Mouse (Mus musculus) activated CD4-positive, CD25-positive, alpha-beta regulatory T cell, adult 4 months (primary cell): ENCODE data around the gene Ccdc71l. TPM values are rescaled to one million over a fixed set of nuclear protein-coding genes. Genes with fewer than 3 reads are reported as not detected.

Experiments
- ATAC-seq: one replicate; pipeline ENCODE4 v1.8.0; 2017
- polyA plus RNA-seq, 2 experiments: library from polyadenylated mRNA; unstranded; fragments of 100-300 nt; shearing (Covaris generic); gene quantifications; one replicate each; pipeline ENCODE4 v1.2.1; 2017

The Ccdc71l gene
- polyA plus RNA-seq, result 1 to 10 TPM in 1 of 2 experiments, under 1 TPM in 1; 0.99 to 1.5 TPM

DNA sequence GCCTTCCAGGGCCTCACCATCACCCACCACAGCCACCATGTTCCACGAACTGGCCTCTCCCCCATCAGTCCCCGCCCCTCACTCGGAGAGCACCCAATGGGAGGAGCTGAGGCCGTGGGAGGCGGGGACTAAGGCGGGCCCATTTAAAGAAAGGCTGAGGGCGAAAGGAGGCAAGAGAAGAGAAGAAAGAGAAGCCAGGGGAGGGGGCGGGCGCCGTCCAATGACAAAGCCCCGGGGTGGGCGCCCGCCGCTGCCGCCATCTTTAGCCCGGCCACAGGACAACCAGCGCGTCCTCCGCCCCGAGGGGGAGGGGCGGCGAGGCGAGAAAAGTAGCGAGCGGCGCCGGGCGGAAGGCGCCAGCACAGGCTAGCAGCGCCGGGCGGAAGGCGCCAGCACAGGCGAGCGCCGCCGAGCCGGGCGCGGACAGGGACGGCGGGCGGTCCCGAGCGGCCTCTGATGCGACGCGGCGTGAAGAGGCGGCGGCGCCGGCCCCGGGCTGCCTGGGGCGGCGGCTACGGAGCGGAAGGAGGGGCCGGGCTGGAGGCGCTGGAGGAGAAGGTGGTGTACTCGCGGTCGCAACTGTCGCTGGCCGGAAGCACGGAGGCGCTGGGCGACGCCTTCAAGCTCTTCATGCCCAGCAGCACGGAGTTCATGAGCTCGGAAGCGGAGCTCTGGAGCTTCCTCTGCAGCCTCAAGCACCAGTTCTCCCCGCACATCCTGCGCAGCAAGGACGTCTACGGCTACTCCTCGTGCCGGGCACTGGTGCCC, at the start of gene Ccdc71l:
Gene Ccdc71l (plus strand): TSS at position 177 of the 768 bp plus-strand sequence.
- peak; percentile 67 for ATAC-seq

DNA sequence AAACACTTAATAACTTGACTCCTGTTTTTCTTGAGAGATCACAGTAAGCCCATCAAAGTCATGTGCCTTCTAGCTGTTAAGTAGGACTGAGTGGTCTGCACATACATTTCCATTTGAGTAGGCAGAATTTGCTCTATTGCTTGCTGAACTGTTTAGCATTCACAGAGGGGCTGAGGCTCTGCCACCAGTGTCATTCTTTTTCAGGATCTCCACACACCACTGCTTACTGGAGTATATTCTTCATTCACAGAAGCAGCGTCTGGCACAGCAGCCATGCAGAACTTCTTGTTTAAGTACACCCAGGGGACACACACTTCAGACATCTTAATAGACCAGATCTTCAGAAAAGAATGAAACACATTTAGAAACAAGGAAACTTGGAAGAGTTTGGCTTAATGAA, 39.4 kb upstream of the Ccdc71l start:
- no peak for ATAC-seq

DNA sequence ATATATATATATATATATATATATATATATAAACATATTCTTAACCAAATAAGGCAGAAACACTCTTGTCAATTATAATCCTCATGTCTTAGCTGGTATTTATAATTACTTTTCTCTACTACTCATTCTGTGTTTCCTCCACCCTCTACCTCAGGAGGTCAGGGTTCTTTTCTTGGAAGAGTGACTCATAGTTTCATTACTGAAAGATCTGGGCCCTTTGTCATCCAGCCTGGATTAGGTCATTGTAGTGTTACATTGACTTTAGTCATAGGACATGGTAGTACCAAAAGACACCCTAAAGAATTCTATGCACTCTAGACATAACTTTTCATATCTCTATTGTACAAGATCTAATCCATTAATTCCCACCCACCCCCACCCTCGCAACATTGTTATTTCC, 35.0 kb upstream of the Ccdc71l start:
- no peak for ATAC-seq

DNA sequence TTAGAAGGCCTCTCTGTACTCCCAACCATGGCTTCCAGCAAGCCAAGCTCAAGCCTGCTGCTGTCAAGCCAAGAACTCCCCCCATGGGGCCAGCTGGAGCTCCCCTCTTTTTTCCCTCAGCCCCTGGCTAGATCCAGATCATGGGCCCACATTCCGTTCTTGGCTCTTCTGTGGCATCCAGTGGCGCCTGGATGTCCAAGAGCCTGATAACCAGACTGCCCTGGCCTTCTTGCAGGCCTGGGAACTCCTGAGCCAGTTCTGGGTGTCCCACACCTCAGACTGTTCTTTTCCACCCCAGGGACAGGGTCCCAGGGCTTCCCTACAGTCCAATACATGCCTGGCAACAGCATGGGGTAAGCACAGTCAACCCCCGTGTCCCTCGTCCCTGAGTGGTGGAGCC, 32.4 kb upstream of the Ccdc71l start:
- ATAC-seq, result no peak

DNA sequence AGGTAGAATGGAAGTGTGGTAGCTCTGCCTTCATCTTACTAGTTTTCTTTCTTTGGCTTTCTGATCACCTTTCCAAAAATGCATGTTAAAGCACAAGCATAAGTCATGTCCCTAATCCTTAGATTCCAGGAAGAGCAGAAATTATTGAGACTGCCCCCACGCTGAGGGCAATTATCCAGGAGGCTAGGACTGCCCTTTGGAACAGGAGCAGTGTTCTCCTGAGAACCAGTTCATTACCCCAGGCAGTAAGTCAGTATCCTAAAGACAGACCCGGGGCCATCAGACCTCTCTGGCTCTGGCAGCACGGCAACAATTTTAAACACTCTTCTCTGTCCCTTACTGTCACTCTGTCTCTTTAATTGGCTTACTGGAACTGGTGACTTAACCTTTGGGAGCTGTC, 30.0 kb upstream of the Ccdc71l start:
- ATAC-seq, result no peak

DNA sequence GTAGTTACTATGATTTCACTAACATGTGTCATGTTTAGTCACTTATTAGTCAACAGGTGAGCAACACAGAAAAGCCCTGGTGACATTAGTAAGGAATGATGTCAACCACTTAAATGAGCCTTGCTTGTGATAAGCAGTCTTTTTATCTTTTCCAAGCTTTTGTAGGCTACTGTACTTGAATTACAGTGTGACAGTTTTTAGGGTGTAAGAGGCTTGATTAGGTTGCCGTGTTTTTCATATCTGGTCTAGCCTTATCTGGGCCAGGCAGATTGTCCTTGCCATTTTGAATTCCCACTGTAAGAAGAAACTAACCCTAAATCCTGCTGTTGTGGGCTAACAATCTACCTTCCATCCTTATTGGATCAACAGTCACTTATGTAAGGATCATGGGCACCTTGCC, 26.6 kb upstream of the Ccdc71l start:
- no peak for ATAC-seq

DNA sequence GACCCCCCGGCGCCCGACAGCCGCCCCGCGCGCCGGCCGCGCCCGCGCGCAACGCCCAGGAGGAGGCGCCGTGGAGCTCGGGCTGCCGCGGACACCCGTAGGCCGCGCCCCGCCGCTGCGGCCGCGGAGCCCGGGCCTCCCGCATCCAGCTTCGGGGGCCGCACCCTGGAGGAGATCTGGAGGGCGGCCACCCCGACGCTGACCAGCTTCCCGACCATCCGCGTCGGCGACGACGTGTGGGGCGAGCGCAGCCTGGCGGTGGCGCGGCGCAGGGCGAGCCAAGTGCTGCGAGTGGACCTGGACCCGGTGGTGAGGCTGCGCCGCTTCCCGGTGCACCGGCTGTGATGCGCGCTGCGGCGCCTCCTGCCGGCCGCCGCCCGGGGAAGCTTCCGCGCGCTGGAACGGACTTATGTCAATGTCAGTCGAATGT, 807 bp downstream of the Ccdc71l start:
- ATAC-seq, result peak; percentile 61

DNA sequence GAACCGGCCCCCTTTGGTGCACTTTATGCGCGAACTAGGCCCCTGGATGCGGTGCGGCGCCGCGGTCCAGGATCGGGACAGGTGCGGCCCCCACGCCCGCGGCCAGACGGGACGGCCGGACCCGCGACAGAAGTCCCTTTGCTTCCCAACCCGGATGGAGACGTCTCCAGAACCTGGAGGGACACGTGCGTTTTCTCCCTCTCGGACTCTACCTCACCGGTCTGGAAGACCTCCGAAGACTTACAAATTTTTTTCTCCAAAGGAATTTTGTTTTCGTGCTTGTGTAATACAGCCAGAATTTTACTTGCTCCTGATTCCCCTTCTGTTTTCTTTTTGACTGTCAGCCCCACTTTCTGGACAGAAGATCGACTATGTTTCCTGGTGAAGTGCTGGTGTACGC, 1.2 kb downstream of the Ccdc71l start:
- no peak for ATAC-seq

DNA sequence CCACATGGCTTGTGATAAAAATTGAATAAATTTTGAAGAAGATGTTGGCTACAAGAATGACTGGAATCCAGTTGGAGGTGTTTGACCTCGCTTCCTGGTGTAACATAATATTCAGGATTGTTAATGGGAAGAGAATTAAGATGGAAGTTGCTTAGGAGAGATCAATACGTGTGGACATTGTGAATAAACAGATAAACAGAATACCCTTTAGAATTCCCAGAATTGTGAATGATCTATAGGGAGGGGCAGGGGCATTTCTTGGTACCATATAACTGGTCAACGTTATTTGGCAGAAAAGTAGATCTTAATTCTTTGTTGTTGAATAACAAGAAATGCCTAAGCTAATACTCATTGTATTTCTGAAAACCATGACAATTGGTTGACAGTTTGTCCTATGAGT, 2.0 kb downstream of the Ccdc71l start:
- ATAC-seq, result no peak

DNA sequence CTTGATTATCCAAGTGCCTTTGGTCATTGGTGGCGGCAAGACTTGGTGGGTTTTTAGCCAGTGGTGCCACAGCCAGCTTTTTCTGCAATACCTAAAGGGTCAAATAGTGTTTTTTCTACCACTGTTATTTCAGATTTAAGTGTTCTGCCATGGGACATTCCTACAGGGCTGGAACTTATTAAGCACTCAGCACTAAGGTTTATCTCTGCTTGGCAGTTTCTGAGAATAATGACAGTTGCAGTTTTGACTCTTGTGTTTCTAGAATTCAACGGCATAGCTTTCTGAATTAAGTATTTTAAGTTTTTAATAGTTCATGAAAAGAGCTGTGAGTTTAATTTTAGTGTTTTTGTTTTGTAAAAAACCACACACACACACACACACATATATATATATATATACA, 2.5 kb downstream of the Ccdc71l start:
- ATAC-seq, result no peak

DNA sequence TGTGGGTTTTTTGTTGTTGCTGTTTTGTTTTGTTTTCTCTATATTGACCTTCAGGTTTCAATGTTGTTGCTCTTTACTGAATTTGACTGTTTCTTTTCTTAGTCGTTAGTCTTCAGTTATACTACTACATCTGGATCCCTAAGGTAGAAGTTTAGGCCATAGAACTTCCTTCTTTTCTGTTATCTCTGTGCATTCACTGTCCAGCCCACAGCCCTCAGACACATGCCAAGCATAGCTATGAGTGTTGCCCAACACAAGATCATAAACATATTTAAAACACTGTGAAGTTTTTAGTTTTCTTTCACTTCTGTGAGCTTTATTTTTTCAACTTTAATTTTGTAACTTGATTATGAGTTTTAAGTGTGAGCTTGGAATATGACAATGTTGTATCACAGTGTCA, 41.0 kb downstream of the Ccdc71l start:
- ATAC-seq, result no peak

DNA sequence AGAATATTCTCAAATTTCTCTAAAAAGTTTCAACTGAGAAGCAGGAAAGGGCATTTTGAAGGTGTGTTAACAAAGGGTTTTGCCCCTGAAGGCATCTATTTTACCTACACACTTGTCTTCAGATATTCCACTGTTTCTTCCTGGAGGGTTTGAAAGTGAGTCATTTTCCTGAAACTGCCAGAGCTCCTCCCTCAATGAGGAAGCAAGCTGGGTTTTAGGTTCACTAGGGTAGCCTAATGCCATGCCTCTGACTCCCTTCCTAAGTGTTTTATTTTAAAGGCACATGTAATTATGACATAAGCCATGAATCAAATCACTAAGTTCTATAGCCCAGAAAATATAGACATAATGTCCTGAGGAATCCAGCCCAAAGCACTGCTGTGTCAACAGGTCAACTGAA, 49.3 kb downstream of the Ccdc71l start:
- ATAC-seq, result no peak

DNA sequence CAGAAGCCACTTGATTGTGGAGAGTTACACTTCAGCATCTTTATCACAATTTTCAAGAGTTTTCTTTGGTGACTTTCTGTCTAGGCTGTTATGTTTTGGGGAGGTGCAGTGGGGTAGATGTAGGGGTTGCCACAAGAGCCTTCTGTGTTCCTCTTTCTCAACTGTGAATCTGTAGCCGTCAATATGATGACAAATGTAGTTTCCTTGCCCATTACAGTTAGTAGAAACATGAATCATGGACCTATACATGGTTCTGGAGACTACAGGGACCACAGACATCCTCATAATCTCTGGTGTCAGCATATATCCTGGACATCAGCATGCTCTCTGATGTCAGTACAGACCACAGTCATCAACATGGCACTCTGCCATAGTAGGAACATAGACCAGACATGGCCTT, 52.5 kb downstream of the Ccdc71l start:
- no peak for ATAC-seq

Other genes with a start within 250 kb of the Ccdc71l start
- gene Pik3cg, start 170.0 kb upstream of the Ccdc71l start, polyA plus RNA-seq, result 10 to 100 TPM; 23.1 to 24.1 TPM